Mouse (Mus musculus) CD4-positive helper T cell, adult 2 months (primary cell): ENCODE measurements around the gene Ermp1.
A peak's percentile ranks its signal among the peaks of the same experiment; 100 is the strongest.

Source experiments
- DNase-seq: peaks from one replicate; pipeline ENCODE4 v3.0.0-alpha.2; 2012; ENCODE audit warnings: low read depth, missing footprints, low spot score

The Ermp1 gene

DNA sequence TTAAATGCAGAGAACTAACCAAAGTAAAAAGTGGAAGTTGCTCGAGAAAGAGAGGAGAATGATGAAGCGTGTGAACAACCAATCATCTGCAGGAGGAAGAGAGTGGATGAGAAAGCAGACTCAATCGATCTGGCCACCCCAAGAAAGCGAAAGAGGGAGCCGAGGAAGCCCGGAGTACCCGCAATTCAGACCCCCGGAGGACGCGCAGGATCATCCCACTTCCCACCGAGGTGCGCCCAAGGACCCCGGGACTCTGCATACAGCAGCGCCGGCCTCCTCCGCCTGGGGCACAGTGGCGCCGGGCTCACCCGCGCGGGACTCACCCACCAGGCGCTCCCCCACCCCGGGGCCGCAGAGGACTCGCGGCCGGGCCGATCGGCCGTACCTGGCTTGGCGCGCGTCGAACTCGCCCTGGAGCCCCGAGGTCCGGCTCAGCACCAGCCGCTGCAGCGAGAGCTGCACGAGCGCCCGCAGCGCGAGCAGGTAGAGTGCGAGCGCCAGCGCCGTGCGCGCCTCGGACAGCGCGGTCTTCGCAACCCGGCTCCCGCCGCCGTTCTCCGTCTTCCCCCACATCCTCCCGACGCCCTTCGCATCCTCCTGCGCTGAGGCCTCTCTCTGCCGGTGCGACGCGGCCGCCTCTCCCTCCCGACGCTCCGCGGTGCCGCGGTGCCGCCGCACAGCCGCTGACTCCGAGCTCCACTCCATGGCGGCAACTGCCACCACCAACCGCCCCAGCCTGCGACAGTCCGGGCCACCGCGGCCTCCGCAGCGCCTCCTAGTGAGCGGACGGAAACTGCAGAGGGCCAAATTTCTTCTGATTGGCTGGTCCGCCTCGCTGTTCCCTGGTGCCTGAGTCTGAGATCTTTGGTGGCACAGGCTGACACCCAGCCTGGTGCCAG lies at the start of gene Ermp1:
TSS of gene Ermp1 (minus strand) at position 765 of the 899 bp plus-strand sequence.
- peak; percentile 93 for DNase-seq

DNA sequence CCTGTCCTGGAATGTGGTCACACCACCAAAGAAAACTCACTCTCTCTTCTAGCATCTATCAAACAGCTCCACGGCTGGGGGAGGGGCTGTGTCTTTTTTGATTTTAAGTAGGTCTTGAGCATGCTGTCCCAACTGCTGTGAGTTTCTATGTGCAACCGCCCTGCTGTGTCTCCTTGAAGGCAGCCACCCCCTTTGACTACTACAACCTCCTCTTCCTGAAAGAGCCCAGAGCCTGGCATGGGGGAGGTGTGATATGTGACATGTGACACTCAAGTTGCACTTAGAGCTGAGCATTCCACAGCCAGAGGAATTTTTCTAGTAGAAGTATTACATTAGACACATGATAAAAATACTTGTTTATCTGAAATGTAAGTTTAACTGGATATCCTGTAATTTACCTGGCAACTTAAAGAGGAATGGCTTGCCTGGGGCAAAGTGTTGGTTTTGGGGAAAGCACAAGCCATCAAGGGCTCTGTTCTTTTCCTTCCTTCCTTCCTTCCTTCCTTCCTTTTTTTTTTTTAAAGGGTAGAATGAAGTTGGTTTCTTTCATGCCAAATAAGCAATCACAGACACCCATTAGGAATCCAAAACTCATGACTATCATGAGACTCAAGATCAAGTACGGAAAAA lies 49.1 kb upstream of the Ermp1 start, which contains the start of gene Mlana:
TSS of gene Mlana (plus strand) at position 580 of the 630 bp plus-strand sequence.
- DNase-seq = no peak

DNA sequence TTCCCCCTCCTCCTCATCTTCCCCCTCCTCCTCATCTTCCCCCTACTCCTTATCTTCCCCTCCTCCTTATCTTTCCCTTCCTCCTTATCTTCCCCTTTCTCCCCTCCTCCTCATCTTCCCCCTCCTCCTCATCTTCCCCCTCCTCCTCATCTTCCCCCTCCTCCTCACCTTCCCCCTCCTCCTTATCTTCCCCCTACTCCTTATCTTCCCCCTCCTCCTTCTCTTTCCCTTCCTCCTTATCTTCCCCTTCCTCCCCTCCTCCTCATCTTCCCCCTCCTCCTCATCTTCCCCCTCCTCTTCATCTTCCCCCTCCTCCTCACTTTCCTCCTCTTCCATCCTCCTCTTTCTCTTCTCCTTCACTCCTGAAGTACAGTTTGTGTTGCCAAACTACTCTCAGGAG lies 48.6 kb upstream of the Ermp1 start:
- no peak for DNase-seq

DNA sequence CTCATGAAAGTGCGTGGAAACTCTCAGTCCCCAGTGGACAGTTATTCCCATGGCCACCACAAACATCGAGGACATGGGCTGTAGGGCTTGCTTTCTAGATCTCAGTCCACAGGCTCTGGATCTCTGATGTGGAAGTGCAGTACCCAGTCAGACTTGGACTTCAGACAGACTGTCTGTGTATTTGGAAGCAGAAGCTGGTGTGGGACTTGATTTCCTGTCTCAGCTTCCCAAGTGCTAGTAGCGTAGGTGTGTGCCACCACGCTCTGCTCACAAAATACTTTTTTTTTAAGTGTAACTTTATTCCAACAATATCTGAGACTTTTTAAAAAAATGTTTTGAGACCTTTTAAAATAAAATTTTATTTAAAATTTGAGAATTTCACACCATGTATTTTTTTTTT lies 48.1 kb upstream of the Ermp1 start:
- no peak for DNase-seq

DNA sequence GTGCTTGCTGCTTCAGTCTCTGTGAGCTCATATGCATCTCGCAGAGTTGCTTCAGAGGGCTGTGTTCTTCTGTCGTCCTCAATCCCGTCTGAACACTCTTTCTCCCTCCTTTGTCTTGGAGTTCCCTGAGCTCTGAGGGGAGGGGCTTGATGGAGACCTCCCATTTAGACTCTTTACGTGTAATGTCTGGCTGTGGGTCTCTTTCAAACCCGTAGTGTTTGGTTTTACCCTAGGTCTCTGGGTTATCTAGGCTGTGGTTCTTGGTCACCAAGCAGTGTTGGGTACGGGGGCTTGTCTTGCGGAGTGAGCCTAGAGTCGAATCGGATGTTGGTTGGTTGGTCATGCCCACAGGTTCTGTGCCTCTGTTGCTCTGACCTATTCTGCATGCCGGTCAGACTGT lies 46.9 kb upstream of the Ermp1 start:
- DNase-seq = no peak

DNA sequence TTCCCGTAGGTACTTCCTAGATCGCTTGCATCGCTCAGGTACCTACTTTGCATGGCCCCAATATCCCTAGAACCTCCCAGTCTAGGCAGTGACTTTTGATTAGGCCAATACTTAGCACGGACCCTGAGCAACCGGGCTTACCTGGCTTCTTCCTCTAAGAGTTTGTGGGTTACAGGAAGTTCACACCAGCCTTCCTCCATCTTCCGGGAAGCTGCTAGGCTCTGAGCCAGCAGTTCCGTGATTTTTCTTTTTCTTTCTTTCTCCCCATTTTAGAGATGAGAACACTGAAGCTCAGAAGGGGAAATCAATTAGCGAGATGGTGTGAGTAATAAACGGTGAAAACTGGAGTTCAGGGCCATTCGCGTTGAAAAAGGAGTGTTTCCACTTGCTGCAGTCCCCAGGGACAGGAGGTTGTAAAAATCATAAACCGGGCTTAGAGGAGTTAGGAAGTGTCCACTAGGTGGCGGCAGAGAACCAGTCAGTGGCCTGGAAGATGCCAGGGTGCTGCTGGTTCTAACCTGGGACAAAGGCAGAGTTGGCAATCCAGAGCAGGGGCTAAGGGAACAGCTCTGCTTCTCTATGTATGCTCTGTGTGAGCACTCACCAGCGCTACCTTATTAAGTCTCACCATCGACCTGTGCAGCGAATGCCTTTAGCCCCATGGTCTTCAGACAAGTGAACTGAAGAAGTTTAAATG lies 35.8 kb upstream of the Ermp1 start:
- DNase-seq = peak; percentile 73

DNA sequence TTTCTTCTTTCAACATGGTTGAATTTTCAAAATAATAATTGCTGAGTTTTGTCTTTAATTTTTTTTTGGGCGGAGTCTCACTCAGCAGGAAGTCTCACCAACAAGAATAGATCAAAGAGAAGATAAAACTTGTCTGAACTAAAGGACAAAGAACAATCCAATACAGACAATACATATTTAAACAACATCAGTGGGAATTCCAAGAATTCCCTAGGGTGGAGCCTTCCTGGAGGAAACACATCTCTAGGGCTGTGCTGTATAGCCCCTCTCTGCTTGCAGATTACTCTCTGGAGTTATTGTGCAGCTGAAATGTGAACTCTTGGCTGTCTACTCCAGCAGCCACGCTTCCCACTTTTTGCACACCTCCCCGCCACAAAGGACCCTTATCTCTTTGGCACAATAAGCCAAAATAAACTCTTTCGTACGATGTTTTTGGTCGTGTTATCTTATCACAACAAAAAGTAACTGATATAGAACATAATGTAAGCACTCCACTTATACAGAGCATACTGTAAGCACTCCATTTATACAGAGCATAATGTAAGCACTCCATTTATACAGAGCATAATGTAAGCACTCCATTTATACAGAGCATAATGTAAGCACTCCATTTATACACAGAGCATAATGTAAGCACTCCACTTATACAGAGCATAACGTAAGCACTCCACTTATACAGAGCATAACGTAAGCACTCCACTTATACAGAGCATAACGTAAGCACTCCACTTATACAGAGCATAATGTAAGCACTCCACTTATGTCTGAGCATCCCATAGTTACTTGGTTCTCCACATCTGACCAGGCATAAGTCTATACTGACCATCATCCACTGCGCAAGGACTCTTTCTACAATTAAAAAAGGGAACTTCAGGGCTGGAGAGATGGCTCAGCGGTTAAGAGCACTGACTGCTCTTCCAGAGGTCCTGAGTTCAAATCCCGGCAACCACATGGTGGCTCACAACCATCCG lies 32.3 kb upstream of the Ermp1 start:
- no peak for DNase-seq

DNA sequence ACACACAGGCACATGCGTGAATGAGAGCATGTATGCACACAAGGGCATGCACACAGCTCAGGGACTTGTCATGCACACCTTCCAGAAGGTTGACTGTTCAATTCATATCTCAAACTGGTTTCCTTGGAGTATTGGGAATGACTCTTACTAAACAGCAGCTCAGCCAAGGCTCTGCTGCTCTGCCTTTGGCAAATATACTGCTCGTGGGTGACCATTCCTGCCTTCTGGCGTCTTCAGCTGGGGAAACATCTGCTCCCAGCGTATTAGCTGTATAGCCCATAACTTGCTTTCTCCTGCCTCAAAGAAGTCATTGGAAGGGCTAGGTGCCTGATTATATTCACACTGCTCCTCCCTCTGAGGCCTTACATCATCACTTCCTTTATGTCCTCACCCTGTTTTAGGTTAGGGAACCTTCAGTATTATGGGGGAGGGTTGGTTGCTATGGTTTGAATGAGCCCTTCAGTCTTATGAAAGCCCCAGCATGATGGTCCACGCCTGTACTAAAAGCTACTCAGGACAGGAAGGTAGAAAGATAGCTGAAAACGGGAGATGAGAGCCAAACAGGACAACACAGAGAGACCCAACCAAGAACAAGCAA lies 30.1 kb upstream of the Ermp1 start:
- DNase-seq = no peak

DNA sequence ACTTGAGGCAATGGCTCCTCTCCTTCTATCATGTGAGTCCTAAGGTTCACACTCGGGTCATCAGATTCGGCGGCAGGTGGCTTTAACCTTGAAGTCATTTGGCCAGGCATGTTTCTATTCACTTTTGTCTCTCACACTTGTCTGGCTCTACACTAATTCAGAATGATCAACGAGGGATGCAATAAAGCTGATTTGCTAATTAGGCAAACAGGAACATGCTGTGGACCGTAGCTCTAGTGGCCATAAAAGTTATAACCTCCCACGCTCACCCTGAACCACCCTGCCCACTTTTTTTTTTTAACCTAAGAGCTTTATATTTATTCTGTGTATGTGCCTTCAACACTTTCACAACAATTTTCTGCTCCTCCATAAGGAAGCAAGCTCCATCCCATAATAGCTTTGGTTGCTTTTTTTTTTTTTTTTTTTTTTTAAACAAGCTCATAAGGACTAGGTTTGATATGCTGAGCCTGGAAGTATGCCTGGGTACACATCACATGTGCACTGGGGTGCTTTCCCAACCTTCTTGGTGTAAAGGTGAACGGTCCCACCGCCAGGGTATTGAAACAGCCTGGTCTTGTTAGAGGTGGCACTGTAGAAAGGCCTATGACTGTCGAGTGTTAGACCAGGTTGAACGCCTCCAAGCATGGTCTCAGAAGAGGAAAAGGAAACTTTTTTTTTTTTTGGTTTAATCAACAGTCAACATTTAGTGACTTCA lies 28.4 kb upstream of the Ermp1 start:
- DNase-seq = no peak

DNA sequence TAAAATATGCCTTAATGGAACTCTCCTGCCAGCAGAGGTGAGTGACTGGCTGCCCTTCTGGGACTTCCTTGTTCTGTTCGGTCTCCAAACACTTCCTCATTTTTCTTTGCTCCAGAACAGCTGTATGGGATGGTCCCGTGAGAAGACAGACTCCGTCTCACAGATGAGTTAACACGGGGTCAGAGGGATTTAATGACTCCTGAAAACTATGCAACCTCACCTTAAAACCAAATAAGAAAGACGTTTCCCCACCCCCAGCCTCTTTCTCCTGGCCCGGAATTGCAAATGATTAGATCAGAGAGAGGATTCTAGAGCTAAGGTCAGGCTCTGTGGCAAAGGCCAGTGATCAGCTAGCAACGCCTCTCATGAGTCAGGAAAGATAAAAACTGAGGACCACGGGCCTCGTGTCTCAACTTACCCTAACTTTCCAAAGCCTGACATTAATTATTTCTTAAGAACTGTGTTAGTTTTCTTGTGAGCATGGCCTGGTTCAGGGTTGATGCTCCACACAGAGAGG lies 27.4 kb upstream of the Ermp1 start:
- DNase-seq = no peak

DNA sequence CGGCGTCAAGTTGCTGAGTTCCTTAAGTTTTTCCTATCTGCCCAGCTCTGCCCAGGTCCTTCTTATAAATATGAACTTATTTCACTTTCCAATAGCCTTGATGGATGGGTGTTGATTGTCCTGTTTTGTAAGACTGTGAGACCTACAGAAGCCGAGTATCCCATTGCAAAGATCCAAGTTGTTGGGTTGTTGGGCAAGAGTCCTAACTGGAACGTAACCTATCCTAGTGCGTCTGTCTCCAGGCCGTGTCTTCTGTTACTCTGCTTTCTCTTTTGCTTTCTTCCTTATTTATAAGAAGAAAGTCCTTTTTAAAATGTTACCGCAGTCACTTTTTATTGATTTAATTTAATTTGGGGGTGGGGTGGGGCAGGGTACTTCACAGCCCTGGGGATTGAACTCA lies 26.7 kb upstream of the Ermp1 start:
- DNase-seq = no peak

DNA sequence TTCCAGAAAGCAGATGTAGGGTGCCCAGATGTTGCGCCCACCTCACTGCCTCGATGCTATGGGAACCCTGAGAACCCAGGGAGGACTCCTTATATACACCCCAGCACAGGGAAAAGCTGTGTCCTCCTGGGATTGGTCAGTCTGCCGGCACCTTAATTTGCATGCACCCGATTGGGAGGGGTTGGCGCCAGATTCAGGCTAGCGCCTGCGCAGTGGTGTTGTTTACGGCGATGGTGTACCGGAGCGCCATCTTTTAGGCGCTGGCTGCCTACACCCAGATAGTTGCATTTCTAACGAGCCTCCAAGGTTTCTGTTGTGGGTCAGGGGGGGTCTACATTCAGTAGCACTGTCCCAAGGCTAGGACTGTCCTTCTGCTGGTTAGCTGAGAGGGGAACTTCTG lies 24.4 kb upstream of the Ermp1 start:
- no peak for DNase-seq

DNA sequence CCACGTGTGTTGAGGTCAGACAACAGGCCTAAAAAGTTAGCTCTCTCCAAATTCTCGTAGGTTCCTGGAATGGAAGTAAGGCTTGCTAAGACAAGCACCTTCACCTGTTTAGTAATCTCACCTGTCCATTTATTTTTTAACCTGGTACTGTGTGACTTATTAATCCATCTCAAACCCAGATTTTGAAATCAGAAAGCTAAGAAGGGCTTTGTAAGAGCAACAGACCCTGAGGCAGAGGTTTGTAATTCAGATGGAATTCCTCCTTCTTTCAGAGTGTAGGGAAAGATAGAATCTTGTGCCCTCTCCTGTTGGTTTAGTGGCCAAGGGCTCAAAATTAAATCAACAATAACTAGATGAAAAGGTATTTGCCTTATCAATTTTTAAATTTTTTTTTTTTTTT lies 22.9 kb upstream of the Ermp1 start:
- no peak for DNase-seq

DNA sequence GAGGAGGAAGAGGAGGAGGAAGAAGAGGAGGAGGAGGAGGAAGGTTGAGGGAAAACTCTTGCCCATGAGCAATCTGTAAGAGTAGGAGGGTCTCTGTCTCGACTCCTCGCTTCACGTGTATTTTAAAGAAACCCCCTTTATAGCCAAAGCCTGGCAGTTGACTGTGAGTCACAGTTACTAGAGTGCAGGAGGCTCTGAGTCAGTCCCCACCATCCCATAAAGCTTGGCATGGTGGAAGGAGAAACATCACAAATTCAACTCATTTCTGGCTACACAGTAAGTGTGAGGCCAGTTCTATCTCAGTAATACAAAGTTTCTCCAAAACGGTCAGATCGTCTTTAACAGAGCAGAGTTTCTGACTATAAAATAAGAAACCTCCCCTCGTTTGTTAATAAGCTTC lies 22.0 kb upstream of the Ermp1 start:
- no peak for DNase-seq

DNA sequence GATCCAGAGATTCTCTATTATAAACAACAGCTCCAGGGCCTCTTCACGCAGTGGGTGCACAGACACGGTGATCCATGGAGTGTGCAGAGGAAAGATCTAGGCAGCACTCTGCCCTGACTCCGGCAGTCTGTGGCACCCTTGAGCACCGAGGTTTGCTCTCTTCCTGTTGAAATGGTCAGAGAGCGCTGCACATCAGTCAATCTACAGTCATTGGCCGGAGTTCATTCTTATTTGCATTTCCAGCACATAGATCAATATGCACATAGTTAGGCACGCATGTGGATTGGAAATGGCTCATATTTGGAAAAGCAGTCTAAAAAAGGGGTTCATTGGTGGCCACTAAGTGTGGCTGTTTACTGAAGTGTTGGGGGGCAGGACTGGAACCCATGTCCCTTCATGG lies 19.9 kb upstream of the Ermp1 start:
- no peak for DNase-seq

DNA sequence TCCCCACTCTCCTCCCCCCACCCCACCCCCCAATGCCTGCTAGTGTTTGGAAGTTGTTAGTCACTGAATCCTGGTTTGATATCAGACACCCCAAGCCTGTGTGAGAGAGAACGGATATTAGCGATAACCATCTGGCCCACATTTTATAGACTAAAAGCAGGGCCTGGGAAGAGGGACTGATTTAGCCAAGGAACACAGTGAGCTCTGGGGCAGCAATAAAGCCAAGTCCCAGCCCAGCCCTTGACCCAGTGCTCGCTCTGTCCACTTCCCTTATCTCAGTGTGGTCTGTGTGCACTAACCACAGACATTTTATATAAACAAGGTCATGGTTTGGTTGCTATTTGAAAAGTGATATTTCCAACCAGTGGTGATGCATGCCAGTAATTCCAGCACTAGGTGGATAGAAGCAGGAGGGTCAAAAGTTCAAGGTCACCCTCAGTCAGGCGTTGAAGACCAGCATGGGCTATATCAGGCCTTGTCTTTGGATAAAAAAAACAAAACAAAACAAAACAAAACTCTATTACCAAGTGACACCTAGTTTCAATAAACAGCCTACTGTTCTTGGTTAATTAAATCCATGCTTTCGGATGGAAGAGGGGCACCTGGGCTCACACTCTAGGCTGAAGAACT lies 18.9 kb upstream of the Ermp1 start:
- DNase-seq = no peak

DNA sequence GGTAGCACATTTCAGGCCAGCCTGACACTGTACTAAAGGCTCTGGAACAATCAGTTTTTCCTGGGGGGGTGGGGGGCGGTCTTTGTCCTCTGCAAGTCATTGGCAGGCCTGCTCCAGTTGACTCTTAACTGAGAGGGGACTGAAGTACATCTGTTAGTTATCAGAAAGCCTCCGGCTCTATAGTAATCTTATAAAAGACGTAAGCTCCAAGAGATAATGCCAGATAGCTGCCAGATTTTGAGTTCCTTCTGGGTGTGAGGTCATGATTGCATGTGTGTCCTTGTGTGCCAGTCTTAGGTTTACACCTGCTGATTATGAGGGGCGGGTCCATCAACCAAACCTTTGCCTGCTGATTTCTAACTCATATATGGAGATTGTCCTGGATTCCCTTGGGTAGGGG lies 17.9 kb upstream of the Ermp1 start:
- DNase-seq = no peak

DNA sequence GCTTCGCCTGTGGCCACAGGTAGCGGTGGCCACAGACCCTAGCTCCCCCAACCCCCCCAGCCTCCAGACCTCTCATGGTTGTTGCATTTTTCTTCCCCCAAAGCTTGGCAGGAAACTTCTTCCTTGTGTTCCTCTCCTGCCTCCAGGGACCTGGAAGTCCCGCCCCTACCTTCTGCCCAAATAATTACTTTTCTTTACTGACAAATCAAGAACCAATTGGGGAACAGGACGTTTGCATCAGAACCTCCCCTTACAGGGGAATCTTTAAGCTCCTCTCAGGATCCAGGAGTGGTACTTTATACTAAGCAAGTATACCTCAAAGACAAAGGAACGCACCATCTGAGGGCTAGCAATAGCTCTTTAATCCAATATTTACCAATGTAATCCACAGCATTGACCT lies 16.7 kb upstream of the Ermp1 start:
- no peak for DNase-seq

DNA sequence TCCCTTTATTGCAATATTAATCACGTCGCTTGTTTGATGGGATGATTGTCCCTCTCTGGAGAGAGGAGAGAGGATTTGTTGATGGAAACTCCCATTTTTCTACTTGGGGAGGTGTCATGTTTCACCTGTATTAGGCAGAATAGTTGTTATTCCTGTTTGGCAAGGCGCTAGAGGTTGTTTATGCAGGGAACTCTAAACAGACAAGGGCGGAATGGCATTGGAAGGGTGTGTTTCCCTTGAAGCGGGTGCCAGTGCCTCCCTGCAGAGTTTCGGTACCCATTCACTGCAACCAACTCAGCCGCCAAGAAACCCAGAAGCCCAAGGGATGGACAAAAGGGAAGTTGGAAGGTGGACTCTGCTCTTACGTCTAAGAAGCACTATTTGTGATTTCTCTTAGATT lies 15.6 kb upstream of the Ermp1 start:
- DNase-seq = no peak
